Mouse (Mus musculus) C2C12 (cell line): Measurements from ENCODE around the gene Pex7.

Source experiments
- CEBPB ChIP-seq: IDR thresholded peaks from one replicate; pipeline ENCODE4 v1.6.1; 2011; ENCODE audit warnings: low read depth, mild to moderate bottlenecking, control low read depth, moderate library complexity
- CTCF ChIP-seq: IDR thresholded peaks from one replicate; pipeline ENCODE4 v1.5.1; 2011; ENCODE audit not compliant: control insufficient read depth, insufficient read depth, insufficient read length
- FOSL1 ChIP-seq: IDR thresholded peaks from one replicate; pipeline ENCODE4 v1.8.0; 2011; ENCODE audit warnings: mild to moderate bottlenecking, low read length; ENCODE audit not compliant: poor library complexity, insufficient read depth, severe bottlenecking
- MYOD1 ChIP-seq: IDR thresholded peaks from one replicate; pipeline ENCODE4 v1.6.1; 2011; ENCODE audit warnings: low read depth; ENCODE audit not compliant: control insufficient read depth, insufficient read length
- USF1 ChIP-seq: IDR thresholded peaks from one replicate; pipeline ENCODE4 v1.6.1; 2011; ENCODE audit warnings: low read depth, mild to moderate bottlenecking, control low read depth, moderate library complexity

DNA sequence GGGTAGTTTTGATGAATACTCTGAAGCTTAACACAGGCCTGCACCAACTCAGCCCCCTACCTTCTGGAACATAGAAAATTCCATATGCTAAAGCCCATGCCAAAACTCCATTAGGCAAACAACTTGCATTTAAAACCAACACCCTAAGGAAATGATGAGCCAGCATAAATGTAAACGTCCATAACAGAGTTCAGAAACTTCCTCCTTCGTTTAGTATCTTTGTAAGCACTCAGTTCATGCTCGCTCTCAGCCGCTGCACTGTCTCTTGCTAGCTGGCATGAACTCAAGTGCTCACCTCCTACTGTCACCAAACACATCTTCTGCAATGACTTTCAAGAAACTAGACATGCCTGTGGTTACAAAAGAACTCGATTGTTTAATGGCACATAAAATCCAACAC lies 32.1 kb downstream of the Pex7 start:
- no peak for TF ChIP-seq CTCF
- no peak for TF ChIP-seq CEBPB
- no peak for TF ChIP-seq FOSL1
- TF ChIP-seq USF1: no peak
- no peak for TF ChIP-seq MYOD1
